Mouse (Mus musculus) midbrain, embryonic 11.5 days (tissue): Measurements from ENCODE around the gene Gtpbp4. TPM values are rescaled to one million over a fixed set of nuclear protein-coding genes. Genes with fewer than 3 reads are reported as not detected.
"Not testable (repeated sequence)": the region's sequence is repeated elsewhere in the genome, so short reads cannot be mapped to it uniquely, and the experiment has no call there.

Experiments
- ATAC-seq: fragments of 200-750 bp; cut with Nextera tagmentation; 2 replicates; pipeline ENCODE4 v1.8.0; 2017; ENCODE audit warnings: moderate TSS enrichment, moderate library complexity; ENCODE audit not compliant: low FRiP score
- DNase-seq: peaks from one replicate; pipeline ENCODE4 v3.0.0; 2015; ENCODE audit warnings: low spot score; ENCODE audit errors: missing footprints
- H3K27ac ChIP-seq: fragments of 300-500 bp; sonication (generic); 2 replicates; pipeline ENCODE4 v1.5.1; 2014; ENCODE audit warnings: low read depth, low read length
- H3K27me3 ChIP-seq: fragments of 300-500 bp; sonication (generic); 2 replicates; pipeline ENCODE4 v1.6.1; 2014; ENCODE audit warnings: mild to moderate bottlenecking, low read length, moderate library complexity, mixed read lengths; ENCODE audit not compliant: control insufficient read depth, insufficient read depth
- H3K36me3 ChIP-seq: fragments of 300-500 bp; sonication (generic); 2 replicates; pipeline ENCODE4 v1.6.1; 2014; ENCODE audit warnings: mild to moderate bottlenecking, low read length, moderate library complexity, mixed read lengths; ENCODE audit not compliant: control insufficient read depth, insufficient read depth
- H3K4me1 ChIP-seq: fragments of 300-500 bp; sonication (generic); 2 replicates; pipeline ENCODE4 v1.6.1; 2014; ENCODE audit warnings: low read length; ENCODE audit not compliant: control insufficient read depth, insufficient read depth
- H3K4me2 ChIP-seq: fragments of 300-500 bp; sonication (generic); 2 replicates; pipeline ENCODE4 v1.6.1; 2014; ENCODE audit warnings: mild to moderate bottlenecking, moderate library complexity
- H3K4me3 ChIP-seq: fragments of 300-500 bp; sonication (generic); 2 replicates; pipeline ENCODE4 v1.5.1; 2014; ENCODE audit warnings: low read depth, low read length
- H3K9ac ChIP-seq: fragments of 300-500 bp; sonication (generic); 2 replicates; pipeline ENCODE4 v1.6.1; 2014; ENCODE audit warnings: low read length
- H3K9me3 ChIP-seq: fragments of 300-500 bp; sonication (generic); 2 replicates; pipeline ENCODE4 v1.6.1; 2016; ENCODE audit warnings: low read length; ENCODE audit not compliant: control insufficient read depth
- WGBS: fragments of 180-500 bp; shearing (Covaris S2); extraction: QIAGEN DNeasy Blood & Tissue Kit; methylation state at CpG from one replicate; pipeline ENCODE4 v1.1.7; 2014; 5-methylcytosine and 5-hydroxymethylcytosine counted together
- microRNA-seq: library from miRNA; unstranded; fragments of <30 nt; microRNA quantifications from one replicate; pipeline ENCODE4, GENCODE M21; 2017
- polyA plus RNA-seq: library from polyadenylated mRNA; unstranded; fragments of >200 nt; fragmentation: Nextera tagmentation; extraction: Ambion mirVana; gene quantifications from 2 replicates; pipeline ENCODE4 v1.2.1, GENCODE M21; 2014

Gene Gtpbp4
- polyA plus RNA-seq, 1 experiment from 2014 or later: 113 TPM

DNA sequence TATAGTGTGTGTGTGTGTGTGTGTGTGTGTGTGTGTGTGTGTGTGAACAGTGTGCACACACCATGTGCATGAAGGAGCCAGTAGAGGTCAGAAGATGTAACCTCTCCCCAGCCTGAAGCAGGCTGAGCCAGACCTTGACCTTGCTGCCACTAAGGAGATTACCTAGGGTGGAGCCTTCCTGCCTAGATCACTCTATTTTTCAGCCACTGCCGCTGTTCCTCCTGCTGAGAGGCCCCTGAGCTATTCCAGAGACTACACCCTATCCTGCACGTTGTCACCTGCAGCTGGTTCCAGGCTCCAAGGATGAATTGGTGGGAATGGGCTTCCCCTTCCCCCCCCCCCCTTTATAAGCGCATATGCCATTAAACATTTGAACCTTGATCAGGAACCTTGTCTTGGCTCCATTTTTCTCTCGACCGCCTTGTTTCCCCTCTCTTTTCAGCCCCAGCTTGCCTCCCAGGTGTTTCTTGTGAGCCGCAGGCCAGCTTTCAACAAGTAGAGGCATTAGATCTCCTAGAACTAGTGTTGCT, 58.2 kb downstream of the Gtpbp4 start:
- ATAC-seq, H3K27me3 ChIP-seq, H3K4me1 ChIP-seq, H3K27ac ChIP-seq, H3K4me2 ChIP-seq, H3K9ac ChIP-seq, DNase-seq, H3K36me3 ChIP-seq, H3K4me3 ChIP-seq, H3K9me3 ChIP-seq: not testable (repeated sequence)
- WGBS: 83% methylated on average over 6 of the region's 6 CpGs

DNA sequence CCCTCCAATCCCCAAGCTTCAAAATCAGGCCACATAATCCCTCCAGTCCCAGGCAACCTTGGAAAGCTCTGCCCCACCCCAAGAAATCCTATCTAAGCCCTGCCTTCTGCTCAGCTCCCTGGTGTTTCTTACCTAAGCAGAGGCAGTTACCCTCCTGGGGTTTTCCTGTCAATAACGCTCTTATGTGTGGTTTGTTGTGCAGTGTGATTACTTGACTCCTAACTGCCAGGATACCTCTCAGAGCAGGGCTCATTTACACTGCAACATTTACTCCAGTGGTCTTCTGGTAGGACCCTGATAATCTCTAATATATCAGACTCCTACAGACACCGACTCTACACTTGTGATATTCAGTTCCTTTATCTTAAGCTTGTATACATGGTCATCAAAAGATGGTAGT, 62.4 kb downstream of the Gtpbp4 start:
- H3K4me3 ChIP-seq: no peak overlapping the region
- H3K9me3 ChIP-seq: no peaks in the 10 kb centered on the region
- ATAC-seq (no peak), DNase-seq (no peak)
- no peak overlapping the region for H3K27ac ChIP-seq
- no peak overlapping the region for H3K4me2 ChIP-seq
- no peak overlapping the region for H3K9ac ChIP-seq
- no peaks in the 10 kb centered on the region for H3K27me3 ChIP-seq
- no peaks in the 10 kb centered on the region for H3K4me1 ChIP-seq
- H3K36me3 ChIP-seq: no peaks in the 10 kb centered on the region
- WGBS: 66% methylated on average over 2 of the region's 2 CpGs

Small RNA genes within 50 kb of the gene (microRNA-seq; reads per million reads assigned to microRNA genes)
- gene Gm22750: not detected

Other genes with a start within 250 kb of the Gtpbp4 start
- 46.2 and 53.9 TPM in 2 replicates for gene Wdr37, start 124.2 kb downstream of the Gtpbp4 start, polyA plus RNA-seq
- gene Idi1, start 110.6 kb downstream of the Gtpbp4 start, polyA plus RNA-seq: 179 and 207 TPM in 2 replicates
- gene Gm9745, start 47.9 kb downstream of the Gtpbp4 start, polyA plus RNA-seq: not detected in 2 replicates
- gene Idi2, start 43.2 kb downstream of the Gtpbp4 start, polyA plus RNA-seq: not detected in 2 replicates
- gene Larp4b, start 97.8 kb upstream of the Gtpbp4 start, polyA plus RNA-seq: 36.9 and 37.7 TPM in 2 replicates